Mouse (Mus musculus): ENCODE data around the gene Ska3. TPM values are rescaled to one million over a fixed set of nuclear protein-coding genes. Genes with fewer than 3 reads are reported as not detected.

Ska3 gene
- polyA plus RNA-seq, 1 experiment from 2014 or later: 26.9 TPM

- Histone ChIP-seq H3K27me3 (replicated peaks) (no peaks in the 10 kb centered on the region), H3K4me3 (peak overlapping the region; percentile 89), H3K36me3 (peaks cover 21% of the 10 kb centered on the region), H3K9me3 (no peaks in the 10 kb centered on the region), H3K4me1 (peaks cover 23% of the 10 kb centered on the region), H3K4me2 (peak overlapping the region; percentile 93), H3K9ac (peak overlapping the region; percentile 76), H3K27ac (replicated peaks) (peak overlapping the region; percentile 29; the same call in 1 of the 2 replicates)
- peak; percentile 27; the same call in 1 of the 2 replicates for ATAC-seq (ENCODE audit: extremely low read depth, insufficient number of reproducible peaks, low FRiP score, low TSS enrichment)
- WGBS: 5% methylated on average over 7 of the region's 7 CpGs
Observed at GRCm38 (mm10) chr14:57797551-57797950, 28.4 kb downstream of the Ska3 start.

GRCm38 (mm10) chr14:57791171-57791570, 34.8 kb downstream of the Ska3 start:
- no peaks in the 10 kb centered on the region for H3K27me3 ChIP-seq (replicated peaks)
- no peak overlapping the region for H3K27ac ChIP-seq (replicated peaks)
- WGBS: 76% methylated on average over 4 of the region's 4 CpGs
- H3K4me2 ChIP-seq: no peak overlapping the region
- no peak overlapping the region for H3K9ac ChIP-seq
- 0 out of 2 replicates have a peak, but pooled peaks cover 3% of the 10 kb centered on the region for H3K4me1 ChIP-seq
- no peak overlapping the region for H3K4me3 ChIP-seq
- ATAC-seq (ENCODE audit: extremely low read depth, insufficient number of reproducible peaks, low FRiP score, low TSS enrichment): no peak
- H3K9me3 ChIP-seq: no peaks in the 10 kb centered on the region
- no peaks in the 10 kb centered on the region for H3K36me3 ChIP-seq

GRCm38 (mm10) chr14:57789759-57790158, 36.2 kb downstream of the Ska3 start:
- H3K27ac ChIP-seq (replicated peaks): no peak overlapping the region
- 82% methylated on average over 9 of the region's 9 CpGs for WGBS
- no peaks in the 10 kb centered on the region for H3K36me3 ChIP-seq
- H3K9ac ChIP-seq: no peak overlapping the region
- 0 out of 2 replicates have a peak, but pooled peaks cover 3% of the 10 kb centered on the region for H3K4me1 ChIP-seq
- no peak overlapping the region for H3K4me2 ChIP-seq
- no peak for ATAC-seq (ENCODE audit: extremely low read depth, insufficient number of reproducible peaks, low FRiP score, low TSS enrichment)
- H3K27me3 ChIP-seq (replicated peaks): no peaks in the 10 kb centered on the region
- H3K9me3 ChIP-seq: no peaks in the 10 kb centered on the region
- H3K4me3 ChIP-seq: no peak overlapping the region

DNA sequence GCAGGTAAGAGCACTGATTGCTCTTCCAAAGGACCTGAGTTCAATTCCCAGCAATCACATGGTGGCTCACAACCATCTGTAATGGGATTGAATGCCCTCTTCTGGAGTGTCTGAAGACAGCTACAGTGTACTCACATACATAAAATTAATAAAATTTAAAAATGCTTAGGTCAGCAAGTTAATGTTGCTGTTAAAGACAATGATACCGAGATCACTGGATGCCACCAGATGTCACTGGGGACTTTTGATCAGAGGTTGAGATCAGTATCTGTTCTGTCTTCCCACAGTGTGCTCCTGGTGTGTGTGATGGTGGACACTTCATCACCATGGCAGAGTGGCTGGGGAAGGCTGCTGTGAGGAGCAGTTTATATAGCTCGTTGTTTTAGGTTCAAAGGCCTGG, 36.7 kb downstream of the Ska3 start:
- Histone ChIP-seq H3K4me1 (0 out of 2 replicates have a peak, but pooled peaks cover 3% of the 10 kb centered on the region), H3K9me3 (no peaks in the 10 kb centered on the region), H3K4me3 (no peak overlapping the region), H3K36me3 (no peaks in the 10 kb centered on the region), H3K27ac (replicated peaks) (no peak overlapping the region), H3K27me3 (replicated peaks) (no peaks in the 10 kb centered on the region), H3K9ac (no peak overlapping the region), H3K4me2 (no peak overlapping the region)
- no peak for ATAC-seq (ENCODE audit: extremely low read depth, insufficient number of reproducible peaks, low FRiP score, low TSS enrichment)
- 66% methylated on average over 2 of the region's 2 CpGs for WGBS

GRCm38 (mm10) chr14:57787406-57787805, 38.6 kb downstream of the Ska3 start:
- WGBS: 34% methylated on average over 4 of the region's 4 CpGs
- Histone ChIP-seq H3K9ac (no peak overlapping the region), H3K4me1 (0 out of 2 replicates have a peak, but pooled peaks cover 3% of the 10 kb centered on the region), H3K9me3 (no peaks in the 10 kb centered on the region), H3K4me2 (no peak overlapping the region), H3K27ac (replicated peaks) (no peak overlapping the region), H3K4me3 (no peak overlapping the region), H3K27me3 (replicated peaks) (no peaks in the 10 kb centered on the region), H3K36me3 (no peaks in the 10 kb centered on the region)
- no peak for ATAC-seq (ENCODE audit: extremely low read depth, insufficient number of reproducible peaks, low FRiP score, low TSS enrichment)

DNA sequence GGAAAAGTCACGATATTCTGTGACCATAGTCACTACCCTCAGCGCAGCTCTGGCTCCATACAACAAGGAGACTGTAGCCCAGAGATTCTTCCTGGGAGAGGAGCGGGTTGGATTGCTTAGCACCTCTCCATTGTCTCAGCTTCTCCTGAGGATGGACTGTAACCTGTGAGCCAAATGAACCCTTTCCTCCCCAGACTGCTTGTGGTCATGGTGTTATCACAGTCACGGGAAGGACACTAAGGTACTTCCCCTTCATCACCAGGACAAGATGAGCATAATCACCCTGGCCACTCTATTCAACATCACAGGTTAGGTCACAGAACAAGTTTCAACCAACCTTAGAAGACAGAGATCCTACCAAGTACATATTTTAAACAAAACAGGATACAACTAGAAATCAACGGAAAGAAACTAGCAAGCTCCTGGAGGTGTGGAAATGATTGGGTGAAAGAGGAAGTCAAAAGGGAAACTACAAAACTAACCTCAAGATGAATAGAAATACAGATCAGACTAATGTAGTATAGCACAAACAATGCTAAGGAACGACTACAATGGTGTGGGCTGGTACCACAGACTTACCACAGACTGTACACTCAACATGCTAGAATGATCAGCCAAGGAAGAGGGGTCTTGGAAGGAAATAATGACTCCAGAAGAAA, 53.7 kb downstream of the Ska3 start:
- no peak overlapping the region for H3K4me3 ChIP-seq

GRCm38 (mm10) chr14:57769102-57769501, 56.9 kb downstream of the Ska3 start:
- 79% methylated on average over 5 of the region's 5 CpGs for WGBS
- Histone ChIP-seq H3K27me3 (replicated peaks) (no peaks in the 10 kb centered on the region), H3K9ac (no peak overlapping the region), H3K4me1 (no peaks in the 10 kb centered on the region), H3K36me3 (no peaks in the 10 kb centered on the region), H3K4me2 (no peak overlapping the region), H3K9me3 (no peaks in the 10 kb centered on the region), H3K27ac (replicated peaks) (no peak overlapping the region), H3K4me3 (no peak overlapping the region)
- ATAC-seq (ENCODE audit: extremely low read depth, insufficient number of reproducible peaks, low FRiP score, low TSS enrichment): no peak

More for the DNA sequence above, 53.7 kb downstream of the Ska3 start:
- Histone ChIP-seq H3K27ac (replicated peaks) (no peak overlapping the region), H3K4me2 (no peak overlapping the region), H3K27me3 (replicated peaks) (no peaks in the 10 kb centered on the region), H3K9ac (no peak overlapping the region), H3K9me3 (no peaks in the 10 kb centered on the region), H3K36me3 (no peaks in the 10 kb centered on the region), H3K4me1 (no peaks in the 10 kb centered on the region)
- ATAC-seq (ENCODE audit: extremely low read depth, insufficient number of reproducible peaks, low FRiP score, low TSS enrichment): no peak
- 66% methylated on average over 6 of the region's 6 CpGs for WGBS

- WGBS: 63% methylated on average over 10 of the region's 10 CpGs
- no peaks in the 10 kb centered on the region for H3K9me3 ChIP-seq
- H3K4me3 ChIP-seq: no peak overlapping the region
- no peaks in the 10 kb centered on the region for H3K36me3 ChIP-seq
- ATAC-seq (ENCODE audit: extremely low read depth, insufficient number of reproducible peaks, low FRiP score, low TSS enrichment): no peak
- H3K27ac ChIP-seq (replicated peaks): no peak overlapping the region
- H3K4me1 ChIP-seq: peaks cover 8% of the 10 kb centered on the region; the same call in 1 of the 2 replicates
- no peaks in the 10 kb centered on the region for H3K27me3 ChIP-seq (replicated peaks)
- no peak overlapping the region for H3K4me2 ChIP-seq
- no peak overlapping the region for H3K9ac ChIP-seq
Observed at GRCm38 (mm10) chr14:57760447-57761412, 65.3 kb downstream of the Ska3 start.

- WGBS: 78% methylated on average over 4 of the region's 4 CpGs
- no peak within 1 kb of the TSS for H3K27ac ChIP-seq (replicated peaks)
- H3K9me3 ChIP-seq: no peaks in the 10 kb centered on the region
- no peaks in the 10 kb centered on the region for H3K27me3 ChIP-seq (replicated peaks)
- H3K4me2 ChIP-seq: no peak within 1 kb of the TSS
- no peaks in the 10 kb centered on the region for H3K36me3 ChIP-seq
- no peak for ATAC-seq (ENCODE audit: extremely low read depth, insufficient number of reproducible peaks, low FRiP score, low TSS enrichment)
- H3K4me3 ChIP-seq: no peak within 1 kb of the TSS
- no peak within 1 kb of the TSS for H3K9ac ChIP-seq
- H3K4me1 ChIP-seq: peaks cover 18% of the 10 kb centered on the region
Observed at GRCm38 (mm10) chr14:57758237-57758636, 67.7 kb downstream of the Ska3 start, which contains the start of gene Lats2. Gene Lats2, minus strand, starts transcription at chr14:57758388.
